Mouse (Mus musculus): ENCODE measurements at regions not wholly inside any gene's neighbourhood (a gene's known extent, or its start where the extent isn't known, plus 50 kb on each side); places are given as distances from the start of the nearest gene placed in this dataset.

GRCm38 (mm10) chr10:117439206-117440110, 59.6 kb upstream of the Cpsf6 start:
- in situ Hi-C loops (cut with MboI; ENCODE audit: low sequenced_read_pairs), result no loop called here

DNA sequence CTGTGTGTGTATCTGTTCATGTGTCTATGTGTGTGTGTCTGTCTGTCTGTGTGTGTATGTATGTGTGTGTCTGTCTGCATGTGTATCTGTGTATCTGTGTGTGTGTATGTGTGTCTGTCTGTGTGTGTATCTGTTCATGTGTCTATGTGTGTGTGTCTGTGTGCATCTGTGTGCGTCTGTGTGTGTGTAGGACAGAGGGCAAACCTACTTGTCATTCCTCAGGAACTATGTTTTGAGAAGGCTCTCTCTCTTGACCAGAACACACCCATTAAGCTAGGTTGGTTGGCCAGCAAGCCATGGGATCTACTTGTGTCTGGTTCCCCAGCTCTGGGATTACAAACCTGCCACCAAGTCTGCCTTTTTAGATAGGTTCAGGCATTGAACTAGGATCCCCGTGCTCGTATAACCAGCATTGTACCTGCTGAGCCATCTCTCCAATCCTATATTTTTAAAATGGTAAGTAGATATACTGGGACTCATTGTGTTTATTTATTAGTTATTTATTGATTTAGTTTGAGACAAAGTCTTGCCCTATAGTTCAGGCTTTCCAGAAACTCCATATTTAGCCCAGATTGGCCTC, 58.9 kb upstream of the Cpsf6 start:
- in situ Hi-C loops (cut with MboI; ENCODE audit: low sequenced_read_pairs), result no loop called here

DNA sequence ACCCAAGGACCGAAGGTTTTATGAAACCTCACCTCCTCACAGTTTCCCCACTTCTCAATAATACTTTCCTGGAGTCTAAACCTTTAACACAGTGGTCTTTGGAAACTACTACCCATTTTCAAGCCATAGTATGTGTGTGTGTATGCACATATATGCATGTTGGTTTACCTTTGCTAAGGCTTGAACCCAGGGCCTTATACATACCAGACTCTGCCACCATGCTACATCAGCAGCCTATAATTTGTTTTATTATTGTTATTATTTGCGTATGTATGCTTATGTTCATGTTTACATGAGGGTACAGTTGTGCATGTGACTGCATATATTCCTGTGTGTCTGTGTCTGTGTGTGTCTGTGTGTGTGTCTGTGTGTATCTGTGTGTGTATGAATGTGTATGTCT, 58.2 kb upstream of the Cpsf6 start:
- in situ Hi-C loops (cut with MboI; ENCODE audit: low sequenced_read_pairs), result no loop called here

- in situ Hi-C loops (cut with MboI; ENCODE audit: low sequenced_read_pairs), result no loop called here
These were observed 57.3 kb upstream of the Cpsf6 start for GRCm38 (mm10) chr10:117436875-117437715.

- in situ Hi-C loops (cut with MboI; ENCODE audit: low sequenced_read_pairs), result no loop called here
These were observed 56.6 kb upstream of the Cpsf6 start for GRCm38 (mm10) chr10:117436308-117436874.

- in situ Hi-C loops (cut with MboI; ENCODE audit: low sequenced_read_pairs), result no loop called here
These were observed 55.9 kb upstream of the Cpsf6 start for GRCm38 (mm10) chr10:117435734-117436121.

DNA sequence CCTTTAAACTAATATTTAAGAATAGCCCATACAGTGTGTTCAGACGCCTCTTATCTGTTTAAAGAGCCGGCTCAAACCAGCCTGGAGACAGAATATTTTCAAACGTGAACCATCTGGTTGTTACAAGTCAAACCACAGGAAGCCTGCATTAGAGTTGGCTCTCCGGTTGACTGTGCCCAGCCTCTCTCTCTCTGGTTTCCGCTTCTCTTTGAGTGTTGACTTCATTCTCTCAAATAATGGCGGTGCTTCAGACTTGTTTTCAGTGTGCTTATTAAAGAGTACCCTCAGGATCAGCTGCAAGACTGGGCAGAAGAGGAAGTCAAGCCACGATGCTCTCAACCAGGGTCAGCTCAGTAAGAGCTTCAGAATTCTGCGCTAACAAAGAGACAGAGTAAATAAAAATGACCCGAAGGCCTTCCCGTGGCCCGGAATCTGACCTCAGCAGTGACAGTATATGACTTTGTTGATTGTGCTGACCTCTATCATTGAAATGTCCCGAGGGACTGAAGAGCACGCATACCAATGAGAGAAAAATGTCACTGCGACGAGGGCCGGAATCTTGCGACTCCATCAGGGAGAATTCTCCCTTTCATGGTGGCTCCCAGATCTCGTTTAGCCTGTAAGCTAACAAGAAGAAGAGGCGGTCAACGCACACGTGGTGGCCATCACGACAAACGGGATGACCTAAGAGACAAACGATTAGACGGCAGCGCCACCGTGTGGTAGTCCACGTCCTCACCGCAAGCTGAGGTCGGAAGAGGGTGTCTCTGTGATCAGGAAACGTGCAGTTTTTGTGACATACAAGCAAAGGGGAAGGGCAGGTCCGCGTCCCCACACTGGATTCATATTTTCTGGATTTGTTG, 55.3 kb upstream of the Cpsf6 start:
- in situ Hi-C loops (cut with MboI; ENCODE audit: low sequenced_read_pairs), result no loop called here

GRCm38 (mm10) chr10:117434293-117434842, 54.6 kb upstream of the Cpsf6 start:
- in situ Hi-C loops (cut with MboI; ENCODE audit: low sequenced_read_pairs), result no loop called here

DNA sequence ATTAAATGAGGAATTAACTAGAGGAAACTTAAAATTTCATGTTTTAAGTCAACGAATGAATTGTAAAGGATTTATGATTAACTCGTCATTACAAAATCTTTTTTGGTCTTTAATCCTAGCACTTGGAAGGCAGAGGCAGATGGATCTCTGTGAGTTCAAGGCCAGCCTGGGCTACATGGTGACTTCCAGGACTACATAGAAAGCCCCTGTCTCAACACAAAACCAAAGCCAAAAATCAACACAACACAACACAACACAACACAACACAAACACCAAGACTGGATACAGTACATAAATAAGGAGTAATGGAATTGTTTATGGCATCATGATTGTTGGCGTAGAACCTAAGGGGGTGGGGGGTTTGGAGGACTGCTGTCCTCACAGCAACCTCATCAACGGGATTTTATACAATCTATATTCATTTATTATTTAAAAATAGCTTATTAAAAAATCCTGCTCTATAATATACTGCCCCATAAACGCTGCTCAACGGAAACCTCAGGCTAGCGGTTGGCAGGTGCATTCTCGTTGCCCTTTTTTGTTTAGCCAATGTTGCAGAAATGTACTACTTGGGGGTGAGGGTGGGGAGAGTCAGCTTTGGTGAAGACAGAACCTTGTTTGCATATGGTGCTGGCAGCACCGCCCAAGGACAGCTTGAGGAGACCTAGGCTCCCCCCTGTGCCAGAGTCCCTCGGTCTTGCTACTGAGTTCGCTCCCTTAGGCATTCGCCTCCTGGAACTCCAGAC, 53.9 kb upstream of the Cpsf6 start:
- in situ Hi-C loops (cut with MboI; ENCODE audit: low sequenced_read_pairs), result no loop called here

GRCm38 (mm10) chr10:117432871-117433546, 53.2 kb upstream of the Cpsf6 start:
- in situ Hi-C loops (cut with MboI; ENCODE audit: low sequenced_read_pairs), result no loop called here

DNA sequence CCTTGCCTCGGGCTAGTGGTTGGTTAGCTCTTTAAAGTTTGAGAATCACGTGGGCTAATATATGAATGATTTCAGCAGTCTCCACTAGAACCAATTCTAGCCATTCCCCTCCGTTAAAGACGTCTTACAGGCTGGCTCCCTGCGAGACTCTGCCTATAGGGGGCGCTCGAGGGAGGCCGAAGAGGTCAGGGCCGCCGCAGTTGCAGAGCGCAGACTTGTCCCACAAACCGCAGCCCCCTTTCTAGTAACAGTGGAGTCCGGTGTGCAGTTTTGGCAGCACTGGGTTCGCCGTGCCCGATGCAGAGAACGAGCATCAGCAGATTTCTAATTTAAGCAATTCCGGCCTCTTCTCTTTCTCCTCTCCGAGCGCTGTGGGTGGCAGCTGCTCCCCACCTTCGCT, 52.6 kb upstream of the Cpsf6 start:
- in situ Hi-C loops (cut with MboI; ENCODE audit: low sequenced_read_pairs), result no loop called here

DNA sequence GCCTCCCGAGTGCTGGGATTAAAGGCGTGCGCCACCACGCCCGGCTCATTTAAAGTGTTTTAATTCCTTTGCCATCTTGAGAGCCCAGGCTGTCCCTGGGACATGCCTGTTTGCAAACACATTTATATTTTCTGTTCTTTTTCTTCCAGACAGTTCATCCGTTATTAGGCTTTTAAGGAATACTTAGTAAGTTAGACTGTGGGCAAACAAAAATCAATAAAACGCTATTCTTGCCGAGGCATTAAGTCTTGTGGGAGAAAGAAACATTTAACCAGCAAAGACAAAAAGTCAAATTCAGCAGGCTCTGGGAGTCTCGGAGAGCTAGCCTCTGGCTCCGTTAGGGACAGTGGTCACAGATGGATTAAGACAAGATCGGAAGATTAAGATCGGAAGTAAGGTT, 52.0 kb upstream of the Cpsf6 start:
- in situ Hi-C loops (cut with MboI; ENCODE audit: low sequenced_read_pairs), result no loop called here

GRCm38 (mm10) chr10:117431086-117431619, 51.3 kb upstream of the Cpsf6 start:
- in situ Hi-C loops (cut with MboI; ENCODE audit: low sequenced_read_pairs), result no loop called here

DNA sequence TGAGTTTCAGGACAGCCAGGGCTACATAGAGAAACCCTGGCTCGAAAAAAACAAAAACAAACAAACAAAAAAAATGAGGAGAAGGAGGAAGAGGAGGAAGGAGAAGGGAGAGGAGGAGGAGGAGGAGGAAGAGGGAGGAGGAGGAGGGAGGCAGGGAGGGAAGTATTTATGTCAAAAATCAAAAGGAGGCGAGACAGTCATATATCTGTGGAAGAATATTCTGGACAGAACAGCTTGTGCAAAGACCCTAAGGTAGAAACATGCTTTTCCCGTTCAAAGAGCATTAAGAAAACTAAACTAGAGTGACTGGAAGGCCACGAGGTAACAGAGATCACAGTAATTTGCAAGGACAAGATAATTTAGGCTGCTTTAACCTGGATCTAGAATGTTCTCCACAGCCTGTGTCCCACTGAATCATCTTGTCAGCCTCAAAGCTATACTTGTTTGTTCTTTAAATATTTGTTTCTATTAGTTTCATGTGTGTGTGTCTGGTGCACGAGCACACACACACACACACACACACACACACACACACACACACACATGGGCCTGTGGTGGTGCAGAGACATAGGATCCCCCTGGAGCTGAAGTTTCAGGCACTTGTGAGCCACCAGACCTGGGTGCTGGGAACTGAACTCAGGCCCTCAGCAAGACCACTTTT, 50.5 kb upstream of the Cpsf6 start:
- in situ Hi-C loops (cut with MboI; ENCODE audit: low sequenced_read_pairs), result no loop called here

DNA sequence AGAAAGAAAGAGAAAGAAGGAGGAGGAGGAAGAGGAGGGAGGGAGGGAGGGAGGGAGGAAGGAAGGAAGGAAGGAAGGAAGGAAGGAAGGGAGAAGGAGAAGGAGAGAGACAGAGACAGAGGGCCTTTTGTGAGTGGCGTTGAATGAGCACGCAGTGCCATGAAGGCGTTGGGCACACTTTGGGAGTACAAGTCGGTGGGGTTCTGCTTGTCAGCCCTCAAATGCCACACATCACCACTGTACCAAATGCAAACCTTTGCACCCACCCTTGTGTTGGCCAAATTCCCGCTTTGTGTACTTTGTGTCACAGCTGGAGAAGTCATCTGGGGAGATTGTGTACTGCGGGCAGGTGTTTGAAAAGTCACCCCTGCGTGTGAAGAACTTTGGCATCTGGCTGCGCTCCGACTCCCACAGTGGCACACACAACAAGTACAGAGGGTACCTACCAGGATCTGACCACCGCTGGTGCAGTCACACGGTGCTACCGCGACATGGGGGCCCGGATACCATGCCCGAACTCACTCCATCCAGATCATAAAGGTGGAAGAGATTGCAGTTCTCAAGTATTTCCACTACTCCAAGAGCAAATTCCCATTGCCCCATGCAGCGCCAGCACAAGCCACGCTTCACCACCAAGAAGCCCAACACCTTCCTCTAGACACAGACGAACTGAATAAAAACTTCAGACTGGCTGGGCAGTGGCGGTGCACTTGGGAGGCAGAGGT, 49.8 kb upstream of the Cpsf6 start:
- in situ Hi-C loops (cut with MboI; ENCODE audit: low sequenced_read_pairs), result no loop called here

Measured in CH12F3 (cell line).